Mouse (Mus musculus) mature B cell (primary cell): Measurements from ENCODE around the gene Cdc123.

ENCODE experiments used
- in situ Hi-C: fragments of 300-500 bp; cut with MboI; formaldehyde crosslinking; loops from 2 replicates; pipeline ENCODE4 v1.14.3; 2019

Gene Cdc123

DNA sequence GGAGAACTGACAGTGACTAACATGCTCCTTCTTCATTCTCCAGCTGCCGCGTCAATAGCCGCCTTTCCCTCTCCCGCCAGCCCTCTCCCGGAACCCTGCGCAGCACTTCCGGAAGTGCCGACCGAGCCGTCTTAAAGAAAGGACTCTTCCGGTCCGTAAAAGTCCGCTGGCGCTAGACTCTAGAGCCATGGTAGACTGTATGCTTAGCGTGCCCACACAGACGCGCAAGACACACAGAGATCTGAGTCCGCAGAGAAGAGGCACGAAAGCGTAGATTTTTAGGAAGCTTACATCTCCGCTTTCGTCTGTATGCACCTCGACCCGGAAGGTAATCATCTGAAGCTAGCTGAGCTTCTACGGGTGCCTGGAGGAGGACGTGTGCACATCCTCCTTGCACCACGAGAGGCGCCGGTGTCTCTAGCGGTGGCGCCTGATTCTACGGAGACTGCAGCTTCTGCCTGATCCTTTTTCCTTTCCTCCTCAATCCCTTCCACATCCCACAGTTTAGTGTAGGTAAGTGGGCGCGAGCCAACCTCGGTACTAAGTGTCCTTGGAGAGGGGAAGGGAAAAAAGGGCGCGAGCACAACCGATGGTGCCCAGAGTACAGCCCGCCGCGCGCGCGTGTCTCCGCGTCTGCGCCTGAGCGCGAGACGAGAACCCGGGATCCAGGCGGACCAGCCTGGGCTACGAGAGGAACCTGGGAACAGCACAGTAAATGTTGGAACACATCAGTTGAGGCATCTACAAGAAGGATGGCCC, at the start of gene Cdc123, which contains the start of gene Nudt5:
Gene Cdc123, minus strand, starts transcription at position 292 of the 759 bp plus-strand sequence.
Gene Nudt5, plus strand, starts transcription at position 147 of the 759 bp plus-strand sequence.
- in situ Hi-C loops, result no loop called here

DNA sequence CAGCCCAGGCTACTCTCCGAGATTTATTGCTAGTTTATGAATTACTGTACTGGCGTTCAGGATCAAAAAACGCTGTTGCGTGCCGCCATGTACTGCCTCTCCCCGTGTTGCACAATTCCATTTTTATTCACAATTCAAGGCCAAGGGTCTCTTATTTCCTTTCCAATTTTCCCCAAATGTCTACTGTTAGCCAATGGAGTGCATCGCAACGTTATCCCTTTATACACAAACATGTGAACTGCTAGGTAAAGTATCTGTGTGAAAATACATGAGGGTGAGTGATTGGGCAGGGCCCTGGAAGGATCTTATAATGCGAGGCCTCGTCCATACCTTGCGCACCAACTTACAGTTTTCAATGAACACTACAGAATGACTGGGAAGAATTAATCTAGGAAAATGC, 49.3 kb upstream of the Cdc123 start:
- in situ Hi-C loops, result no loop called here

DNA sequence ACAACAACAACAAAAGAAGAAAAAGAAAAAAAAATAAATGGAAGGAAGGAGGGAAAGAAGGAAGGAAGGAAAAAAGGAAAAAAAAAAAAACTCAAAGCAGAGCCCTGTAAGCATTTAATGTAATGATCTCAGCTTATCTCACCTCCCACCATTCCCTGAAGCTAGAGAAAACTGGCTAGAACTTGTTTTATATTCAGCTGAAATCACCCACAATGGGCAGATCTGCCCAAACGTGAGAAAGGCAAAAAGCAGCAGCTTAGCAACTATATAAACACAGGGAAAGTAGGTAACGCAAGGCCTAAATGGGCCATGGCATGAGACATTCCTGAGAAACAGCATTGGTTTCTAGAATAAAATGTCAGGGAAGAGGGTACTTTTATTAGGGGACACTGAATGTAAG, 44.4 kb upstream of the Cdc123 start:
- in situ Hi-C loops, result no loop called here

DNA sequence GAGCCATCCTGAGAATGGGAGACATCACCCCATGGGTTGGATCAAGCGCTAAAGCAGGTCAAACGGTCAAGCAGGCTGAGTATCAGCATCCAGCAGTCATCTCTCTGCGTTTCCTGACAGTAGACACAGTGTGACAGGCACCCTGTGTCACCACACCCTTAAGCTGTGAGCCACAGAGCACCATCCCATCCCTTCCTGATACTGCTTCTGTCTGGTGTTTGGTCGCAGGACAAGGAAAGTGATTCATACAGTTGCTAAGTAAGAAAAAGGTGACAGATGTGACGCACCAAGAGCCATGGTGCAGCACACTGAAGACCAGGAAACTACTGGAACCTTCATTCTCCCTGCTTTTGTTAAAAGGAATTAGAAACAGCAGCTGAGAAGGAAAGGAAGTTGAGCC, 43.9 kb upstream of the Cdc123 start:
- in situ Hi-C loops, result no loop called here

DNA sequence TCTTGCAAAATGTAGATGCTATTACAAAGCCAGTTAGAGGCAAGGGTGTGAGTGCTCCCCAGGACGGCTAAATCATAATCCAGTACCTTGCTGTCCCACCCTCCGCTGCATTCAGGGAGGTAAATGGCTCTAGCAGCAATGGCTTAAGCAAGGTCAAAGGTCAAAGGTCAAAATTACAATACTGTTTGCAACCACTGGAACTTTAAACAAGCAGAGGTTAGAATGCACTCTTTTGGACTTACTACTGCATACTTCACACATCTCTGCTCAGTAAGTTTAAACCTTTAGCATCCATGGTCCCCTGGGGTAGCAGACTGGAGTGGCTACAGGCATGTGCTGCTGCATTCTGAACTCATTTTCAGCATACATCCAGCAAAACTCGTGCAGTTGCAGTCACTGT, 32.5 kb upstream of the Cdc123 start:
- in situ Hi-C loops, result no loop called here

DNA sequence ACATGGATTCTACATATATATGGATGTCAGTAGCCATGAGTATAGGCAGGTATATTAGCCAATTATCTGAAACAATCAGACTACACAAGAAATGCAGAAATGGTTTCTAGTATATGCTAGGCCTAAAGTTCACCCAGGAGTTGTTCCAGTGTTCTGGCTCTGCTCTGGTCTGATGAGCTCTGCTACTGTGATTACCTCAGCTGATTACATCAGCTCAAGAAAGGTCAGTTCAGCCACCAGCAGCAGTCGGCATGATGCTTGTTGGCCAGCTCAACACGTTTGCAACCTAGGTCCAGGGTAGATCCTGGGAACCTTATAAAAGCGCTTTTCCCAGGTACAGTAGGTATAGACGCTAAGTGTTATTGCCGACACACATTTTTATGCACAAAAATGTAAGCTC, 24.8 kb upstream of the Cdc123 start:
- in situ Hi-C loops, result no loop called here

DNA sequence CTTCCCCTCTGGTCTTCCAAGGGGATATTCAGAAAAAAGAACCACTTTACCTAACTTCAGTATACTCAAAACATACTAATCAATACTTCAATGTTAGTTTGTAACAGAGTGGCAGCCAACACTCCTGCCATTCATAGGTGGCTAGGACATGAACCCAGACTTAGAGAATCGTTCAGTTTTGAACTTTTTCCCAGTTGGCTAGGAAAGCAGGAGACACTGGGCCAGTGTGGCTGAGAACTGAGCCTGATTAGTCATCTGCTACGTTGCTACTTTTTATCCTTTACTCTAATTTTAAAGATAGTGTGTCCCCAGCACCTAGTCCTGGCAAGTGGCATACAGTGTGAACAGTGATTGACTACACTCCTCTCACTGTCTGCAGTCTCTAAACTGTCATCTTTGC, 22.7 kb upstream of the Cdc123 start:
- in situ Hi-C loops, result no loop called here

DNA sequence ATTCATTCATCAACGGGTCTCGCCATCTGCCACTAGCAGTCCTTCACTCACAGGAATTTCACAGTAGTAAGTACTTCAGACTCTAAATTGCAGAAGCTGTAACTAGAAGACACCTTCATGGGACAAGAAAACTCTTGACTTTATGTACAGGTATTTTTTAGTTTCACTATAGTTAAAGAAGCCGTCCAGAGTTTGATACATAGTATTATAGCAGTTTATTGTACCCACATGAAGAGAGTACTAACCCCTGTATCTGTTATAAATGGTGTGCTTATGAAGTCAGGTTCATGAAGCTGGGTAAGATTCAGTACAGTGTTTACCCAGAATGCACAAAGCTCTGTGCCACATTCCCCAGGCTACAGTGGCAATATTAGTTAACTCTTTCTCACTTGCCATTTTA, 17.9 kb upstream of the Cdc123 start, which contains the start of gene Gm13199:
Gene Gm13199, minus strand, starts transcription at position 101 of the 400 bp plus-strand sequence.
- in situ Hi-C loops, result no loop called here

DNA sequence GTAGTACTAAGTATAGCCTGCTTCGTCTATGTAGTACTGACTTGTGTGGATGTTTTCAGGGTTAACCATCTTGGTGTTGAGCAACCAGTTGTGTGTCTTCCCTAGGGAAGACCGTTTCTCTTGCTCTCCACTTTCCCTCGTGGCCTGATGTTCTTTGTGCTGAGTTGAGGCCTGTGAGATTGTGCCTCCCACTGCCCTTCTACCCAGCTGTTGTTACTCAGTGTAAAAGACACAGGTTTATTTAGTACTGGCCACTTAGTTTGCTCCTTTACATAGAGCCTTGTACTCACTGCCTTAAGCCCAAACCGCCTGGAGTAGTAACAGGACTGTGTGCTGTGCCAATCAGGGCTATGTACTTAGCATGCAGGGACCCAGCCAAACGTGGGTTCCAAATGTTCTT, 6.9 kb upstream of the Cdc123 start:
- in situ Hi-C loops, result no loop called here

DNA sequence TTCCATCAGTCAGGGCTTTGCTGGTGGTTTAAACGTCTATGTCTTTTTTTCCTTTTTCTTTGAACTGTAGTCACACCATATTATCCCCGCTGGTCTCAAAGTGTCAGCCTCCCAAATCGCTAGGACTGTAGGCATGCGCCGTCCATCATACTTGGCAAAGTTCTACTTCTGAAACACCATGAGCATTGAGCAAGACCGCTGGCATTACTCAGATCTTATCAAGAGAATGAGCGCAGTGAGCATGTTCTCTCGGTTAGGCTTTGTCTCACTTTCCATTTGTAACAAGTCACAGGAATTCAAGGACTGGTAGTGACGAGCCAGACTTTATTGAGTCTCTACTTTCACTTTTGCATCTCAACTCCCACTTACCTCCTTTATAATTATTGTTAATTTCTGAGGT, 6.2 kb upstream of the Cdc123 start:
- in situ Hi-C loops, result no loop called here

DNA sequence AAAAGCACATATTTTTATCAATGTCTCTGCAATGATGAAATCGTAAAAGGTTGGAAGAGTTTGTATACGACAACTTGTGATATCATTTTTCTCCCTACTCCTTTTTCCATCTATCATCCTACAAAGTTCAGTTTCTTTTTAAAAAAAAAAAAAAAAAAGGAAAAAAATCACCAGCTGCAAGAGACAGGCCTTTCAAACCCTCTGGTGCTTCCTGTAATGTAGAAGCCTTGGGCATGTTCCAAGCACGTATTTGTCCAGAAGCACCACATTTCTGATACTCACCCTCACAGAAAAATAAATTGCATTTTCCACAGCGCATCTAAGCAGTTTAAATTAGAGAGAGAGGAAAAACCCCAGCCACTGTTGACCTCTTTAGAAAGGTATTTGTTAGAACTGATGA, 862 bp upstream of the Cdc123 start:
- in situ Hi-C loops, result no loop called here

DNA sequence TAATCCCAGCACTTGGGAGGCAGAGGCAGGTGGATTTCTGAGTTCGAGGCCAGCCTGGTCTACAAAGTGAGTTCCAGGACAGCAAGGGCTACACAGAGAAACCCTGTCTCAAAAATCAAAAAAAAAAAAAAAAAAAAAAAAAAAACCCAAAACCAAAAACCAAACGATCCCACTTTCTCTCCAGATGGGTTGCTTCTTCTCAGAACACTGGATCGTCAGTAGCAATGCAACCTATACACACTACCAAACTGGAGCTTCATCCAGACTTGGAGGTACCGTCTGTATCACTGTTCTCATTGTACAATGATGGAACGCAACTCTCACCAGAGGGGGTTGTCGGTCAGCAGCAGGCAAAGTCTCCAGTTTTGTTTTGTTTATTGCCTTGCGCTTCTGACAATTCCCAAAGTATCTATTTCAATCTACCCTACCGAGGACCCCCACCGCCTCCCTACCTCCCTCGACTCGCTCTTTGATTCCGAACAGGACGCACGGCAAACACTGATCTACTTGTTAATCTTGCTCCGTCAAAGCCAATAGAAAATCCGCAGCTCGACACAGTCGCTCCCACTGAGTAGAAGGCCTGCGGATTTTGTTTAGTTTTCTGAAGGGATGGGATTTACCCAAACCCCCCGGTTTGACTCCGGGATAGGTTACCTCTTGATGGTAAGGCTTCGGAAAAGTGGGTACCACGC, 637 bp downstream of the Cdc123 start:
- in situ Hi-C loops, result no loop called here

DNA sequence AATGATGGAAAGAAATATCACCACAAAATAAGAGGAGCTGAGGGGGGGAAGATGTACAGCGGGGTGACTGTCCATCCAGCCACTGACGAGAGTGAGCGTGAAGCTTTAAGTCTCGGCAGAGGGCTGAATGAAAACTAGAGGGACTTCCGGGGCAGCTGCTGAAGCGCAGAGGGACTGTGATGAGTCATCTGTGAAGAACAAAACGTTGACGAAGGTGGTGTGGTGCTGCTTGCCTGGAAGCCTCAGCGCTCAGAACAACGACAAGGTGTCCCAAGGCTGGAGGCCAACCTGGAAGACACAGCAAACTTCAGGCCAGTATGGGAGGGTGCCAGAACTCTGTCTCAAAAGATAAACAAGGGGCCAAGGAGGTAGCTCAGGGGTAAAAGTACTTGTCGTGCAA, 4.1 kb downstream of the Cdc123 start:
- in situ Hi-C loops, result no loop called here

DNA sequence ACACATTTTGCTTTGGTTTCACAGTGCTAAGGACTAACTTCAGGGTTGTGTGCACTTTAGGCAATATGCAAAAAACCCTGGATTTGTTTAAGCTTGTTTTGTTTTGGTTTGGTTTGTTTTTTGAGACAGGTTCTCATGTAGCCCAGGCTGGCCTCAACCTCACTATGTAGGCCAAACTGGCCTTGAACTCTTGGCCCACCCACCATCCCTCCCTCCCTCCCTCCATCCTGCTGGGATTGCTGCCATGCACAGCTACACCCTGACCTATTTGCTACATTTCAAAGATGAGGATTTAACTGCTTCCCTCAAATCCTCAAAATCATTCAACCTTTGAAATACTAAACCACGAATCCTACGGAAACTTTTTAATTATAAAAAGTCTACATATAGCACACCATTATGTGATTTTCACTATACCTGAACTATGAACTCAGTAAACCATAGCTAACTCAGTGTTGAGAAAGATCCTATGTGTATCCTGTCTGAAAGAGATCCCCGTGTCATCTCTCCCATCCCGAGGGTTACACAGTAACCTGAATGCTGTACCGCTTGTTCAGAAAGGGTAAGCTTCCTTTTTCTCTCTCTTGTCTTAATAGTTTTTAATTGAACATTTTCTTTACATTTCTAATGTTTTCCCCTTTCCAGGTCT, 19.6 kb downstream of the Cdc123 start:
- in situ Hi-C loops, result no loop called here

DNA sequence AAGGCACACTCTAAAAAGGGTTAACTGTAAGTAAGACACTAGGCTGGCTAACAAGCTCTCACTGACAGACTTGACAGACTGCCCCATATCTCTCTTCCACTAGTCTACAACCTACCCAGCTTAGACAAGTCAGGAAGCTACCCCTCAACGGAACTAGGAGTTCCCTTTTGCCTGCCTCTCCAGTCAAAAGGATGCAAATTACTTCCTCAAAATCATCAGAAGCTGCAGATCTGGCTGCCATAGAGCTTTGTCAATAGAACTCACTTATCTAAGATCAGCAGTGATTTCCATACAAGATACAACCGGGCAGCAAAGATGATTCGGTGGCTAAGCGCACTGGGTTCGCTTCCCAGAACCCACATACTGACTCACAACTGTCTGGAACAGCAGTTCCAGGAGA, 20.3 kb downstream of the Cdc123 start:
- in situ Hi-C loops, result no loop called here

DNA sequence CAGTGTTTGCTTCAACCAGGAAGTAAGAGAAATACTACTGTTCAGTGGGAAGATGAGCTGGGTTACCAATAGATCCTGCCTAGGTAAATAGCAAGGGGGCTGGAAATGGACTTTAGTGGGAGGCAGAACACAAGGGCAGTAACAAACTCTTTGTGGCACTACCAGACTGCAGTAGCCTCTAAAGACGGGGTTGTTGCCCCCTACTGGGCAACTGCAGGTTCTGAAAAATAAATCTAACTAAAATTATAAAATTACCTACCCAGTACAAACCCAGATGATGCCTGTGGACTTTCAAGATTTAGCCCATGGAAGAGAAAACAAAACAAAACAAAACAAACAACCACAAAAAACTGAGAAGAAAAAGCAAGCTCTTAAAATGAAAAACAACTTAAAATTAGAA, 20.8 kb downstream of the Cdc123 start:
- in situ Hi-C loops, result no loop called here

DNA sequence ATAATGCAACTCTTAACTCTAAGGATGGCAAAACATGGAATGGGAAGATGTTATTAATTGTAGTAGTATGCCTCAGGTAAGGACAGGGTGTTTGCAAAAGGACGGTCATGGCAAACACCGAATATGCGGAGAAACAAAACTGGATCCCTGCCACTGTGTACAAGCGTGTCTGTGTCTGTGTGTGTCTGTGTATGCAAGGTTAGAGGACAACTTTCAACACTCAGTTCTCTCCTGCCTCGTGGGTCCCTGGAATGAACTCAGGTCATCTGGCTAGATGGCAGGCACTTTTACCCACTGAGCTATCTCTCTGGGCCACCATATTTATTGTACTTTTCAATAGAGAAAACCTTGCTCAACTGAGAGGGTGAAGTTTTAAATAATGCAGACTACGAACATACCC, 22.5 kb downstream of the Cdc123 start:
- in situ Hi-C loops, result no loop called here

DNA sequence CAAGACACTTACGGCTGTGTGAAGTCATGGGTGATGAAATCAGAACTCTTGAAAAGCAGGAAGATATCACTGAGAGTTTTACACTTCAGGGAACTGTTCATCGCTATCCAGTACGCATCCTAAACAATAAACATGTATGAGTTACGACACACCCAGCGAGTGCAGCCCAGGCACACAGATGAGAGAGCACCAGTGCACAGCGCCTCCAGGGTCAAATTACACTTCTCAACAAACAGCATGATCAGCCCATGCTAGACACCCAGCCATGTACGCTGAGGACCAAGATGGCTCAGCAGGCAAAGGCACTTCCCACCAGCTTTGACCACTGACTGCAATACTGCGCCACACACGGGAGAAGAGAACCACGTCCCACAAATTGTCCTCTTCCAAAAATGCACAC, 23.7 kb downstream of the Cdc123 start:
- in situ Hi-C loops, result no loop called here

DNA sequence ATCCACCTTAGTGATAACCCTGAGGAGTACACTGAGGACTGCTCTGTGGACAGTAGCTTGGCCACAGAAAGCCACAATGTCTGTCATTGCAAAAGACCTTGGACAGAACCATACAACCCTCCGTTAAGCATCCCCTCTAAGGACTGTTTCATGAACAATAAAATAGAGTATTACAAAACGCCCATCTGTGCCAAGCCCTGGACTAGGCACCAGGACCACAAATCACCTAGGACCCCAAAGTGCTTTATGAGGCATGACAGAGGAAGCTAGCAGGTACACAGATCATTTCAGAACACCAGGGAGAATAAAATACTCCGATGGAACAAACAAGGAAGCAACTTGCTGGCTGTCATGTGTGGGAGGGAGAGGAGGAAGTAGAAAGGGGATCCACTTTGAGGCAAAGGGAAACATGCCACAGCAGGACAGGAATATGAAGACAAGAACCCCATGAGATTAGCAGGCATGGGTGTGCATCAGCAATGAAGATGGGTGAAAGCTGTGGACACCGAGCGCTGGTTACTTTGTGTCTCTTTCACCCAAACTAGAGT, 33.7 kb downstream of the Cdc123 start:
- in situ Hi-C loops, result loop anchor here (10.0 kb wide), 1 partner anchor 357 kb away; no protein-coding TSS in a partner anchor

DNA sequence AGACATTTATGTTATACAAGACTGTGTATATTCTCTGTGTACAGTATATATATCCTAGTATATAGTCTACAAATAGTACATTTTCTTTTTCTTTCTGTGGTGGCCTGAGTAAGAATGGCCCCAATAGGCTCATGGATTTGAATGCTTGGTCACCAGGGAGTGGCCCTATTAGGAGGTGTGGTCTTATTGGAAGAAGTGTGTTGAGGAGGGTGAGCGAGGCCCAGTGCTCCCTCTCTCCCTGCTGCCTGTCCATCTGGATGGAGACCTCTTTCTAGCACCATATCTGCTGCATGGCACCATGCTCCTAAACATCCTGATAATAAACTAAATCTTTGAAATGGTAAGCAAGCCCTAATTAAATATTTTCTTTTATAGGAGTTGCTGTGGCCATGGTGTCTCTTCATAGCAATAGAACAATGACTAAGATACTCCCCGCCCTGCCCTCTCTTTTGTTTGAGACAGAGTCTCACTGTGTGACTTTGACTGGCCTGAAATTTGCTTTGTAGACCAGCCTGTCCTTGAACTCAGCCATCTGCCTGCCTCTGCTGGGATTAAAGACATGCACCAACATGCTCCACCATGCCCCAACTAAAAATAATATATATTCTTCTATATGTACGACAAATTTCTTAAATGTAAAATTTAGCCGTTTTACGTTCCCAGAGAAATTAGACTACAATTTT, 34.8 kb downstream of the Cdc123 start:
- in situ Hi-C loops, result loop anchor here (10.0 kb wide), 1 partner anchor 355 kb away; no protein-coding TSS in a partner anchor

DNA sequence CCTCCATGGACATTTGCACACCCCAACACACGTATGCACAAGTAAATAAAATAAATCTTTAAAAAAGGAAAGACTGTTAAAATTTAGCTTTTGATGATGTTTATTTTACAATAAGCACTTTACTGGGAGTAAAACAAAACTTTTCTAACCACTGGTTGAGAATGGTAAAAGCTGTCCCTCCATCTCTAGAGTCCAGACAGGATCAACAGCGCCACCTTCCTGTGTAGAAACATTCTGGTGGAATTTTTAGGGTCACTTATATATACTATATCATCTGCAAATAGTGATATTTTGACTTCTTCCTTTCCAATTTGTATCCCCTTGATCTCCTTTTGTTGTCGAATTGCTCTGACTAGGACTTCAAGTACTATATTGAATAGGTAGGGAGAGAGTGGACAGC, 38.8 kb downstream of the Cdc123 start:
- in situ Hi-C loops, result loop anchor here (10.0 kb wide), 1 partner anchor 91 kb away; the partner anchor contains the start of gene Camk1d

DNA sequence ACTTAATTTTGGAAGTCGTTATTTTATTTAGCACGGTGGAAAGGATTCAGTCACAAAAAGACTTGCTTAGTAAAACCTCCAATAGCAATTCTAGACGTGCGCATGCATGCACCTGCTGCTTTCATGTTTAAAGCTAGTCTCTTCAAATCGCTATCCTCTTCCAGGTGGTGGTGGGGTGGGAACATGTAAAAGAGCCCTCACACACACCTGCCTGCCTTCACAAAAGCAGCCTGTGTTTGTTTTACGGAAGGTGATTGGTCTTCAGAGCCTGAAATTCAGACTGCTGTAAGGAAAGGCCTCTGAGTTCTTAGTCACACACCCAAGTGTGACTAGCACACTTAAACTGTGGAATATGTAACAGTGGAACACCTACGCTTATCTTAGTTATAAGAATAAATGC, 39.7 kb downstream of the Cdc123 start:
- in situ Hi-C loops, result loop anchor here (10.0 kb wide), 1 partner anchor 90 kb away; the partner anchor contains the start of gene Camk1d
